Mouse (Mus musculus): Measurements from ENCODE around the gene Kncn.
A peak's percentile ranks its signal among the peaks of the same experiment; 100 is the strongest.

The Kncn gene

DNA sequence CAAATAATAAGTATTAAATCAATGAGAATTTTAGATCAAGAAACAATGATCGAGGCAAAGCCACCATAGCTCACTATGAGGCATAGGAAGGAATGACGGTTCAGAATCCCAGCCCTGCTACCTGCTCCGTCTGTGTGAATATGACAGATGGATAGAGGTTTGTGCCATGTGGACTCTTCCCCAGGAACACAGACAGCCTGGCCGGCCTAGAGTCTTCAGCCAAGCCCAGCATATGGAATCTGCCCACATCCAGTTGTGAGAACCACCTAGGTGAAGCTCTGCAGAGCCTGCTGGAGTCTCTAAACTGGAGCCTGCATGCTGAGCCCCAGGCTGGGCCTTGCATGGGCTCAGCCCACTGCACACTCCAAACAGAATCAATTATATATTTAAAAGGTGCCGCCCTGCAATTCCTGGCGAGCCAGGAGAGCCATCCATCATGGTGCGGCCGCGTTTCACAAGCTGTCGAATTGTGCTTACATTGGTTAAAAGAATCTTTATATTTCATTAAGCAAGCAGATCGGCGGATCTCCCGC lies 47.4 kb downstream of the Kncn start:
- Histone ChIP-seq H3K4me3 (replicated peaks; ENCODE audit: low read length) (peak overlapping the region; percentile 46), H3K36me3 (ENCODE audit: insufficient read depth, low read length) (no peaks in the 10 kb centered on the region), H3K27me3 (ENCODE audit: insufficient read depth, low read length) (peaks cover 92% of the 10 kb centered on the region), H3K4me1 (replicated peaks; ENCODE audit: low read depth, low read length) (peaks cover 19% of the 10 kb centered on the region), H3K9me3 (ENCODE audit: low read length) (0 out of 2 replicates have a peak, but pooled peaks cover 3% of the 10 kb centered on the region)
- no peak for TF ChIP-seq CTCF (conservative IDR thresholded peaks at IDR 0.05; ENCODE audit: low read length)
- TF ChIP-seq NANOG (IDR thresholded peaks at IDR 0.05; ENCODE audit: borderline replicate concordance, low read length): no peak
- no peak for TF ChIP-seq POU5F1 (IDR thresholded peaks at IDR 0.05; ENCODE audit: borderline replicate concordance, low read length)

GRCm38 (mm10) chr4:115935835-115936581 lies 51.8 kb downstream of the Kncn start:
- Histone ChIP-seq H3K36me3 (ENCODE audit: insufficient read depth, low read length) (no peaks in the 10 kb centered on the region), H3K9me3 (ENCODE audit: low read length) (0 out of 2 replicates have a peak, but pooled peaks cover 3% of the 10 kb centered on the region), H3K27me3 (ENCODE audit: insufficient read depth, low read length) (peaks cover 100% of the 10 kb centered on the region), H3K4me1 (replicated peaks; ENCODE audit: low read depth, low read length) (peaks cover 49% of the 10 kb centered on the region), H3K4me3 (replicated peaks; ENCODE audit: low read length) (peak overlapping the region; percentile 44)
- TF ChIP-seq POU5F1 (IDR thresholded peaks at IDR 0.05; ENCODE audit: borderline replicate concordance, low read length) (no peak), CTCF (conservative IDR thresholded peaks at IDR 0.05; ENCODE audit: low read length) (no peak), NANOG (IDR thresholded peaks at IDR 0.05; ENCODE audit: borderline replicate concordance, low read length) (no peak)

DNA sequence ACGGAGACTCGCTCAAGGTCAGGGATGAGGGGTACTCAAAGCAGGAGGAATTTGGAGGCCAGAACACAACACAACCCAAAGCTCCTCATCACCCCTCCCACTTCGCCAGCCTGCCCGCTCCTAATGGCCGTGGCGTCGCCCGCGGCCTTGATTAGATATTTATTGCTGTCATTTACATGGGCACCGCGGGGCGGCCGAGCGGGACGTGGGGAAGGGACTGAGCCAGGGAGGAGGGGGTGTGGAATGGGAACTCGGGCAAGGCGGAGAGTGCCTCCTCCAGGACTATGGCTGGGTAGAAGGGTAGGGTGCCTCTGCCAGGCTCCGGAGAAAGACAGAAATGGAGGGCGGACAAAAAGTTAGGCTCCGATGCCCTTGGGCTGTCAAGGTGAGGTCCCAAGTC lies 52.4 kb downstream of the Kncn start:
- Histone ChIP-seq H3K27me3 (ENCODE audit: insufficient read depth, low read length) (peaks cover 100% of the 10 kb centered on the region), H3K4me1 (replicated peaks; ENCODE audit: low read depth, low read length) (peaks cover 51% of the 10 kb centered on the region), H3K4me3 (replicated peaks; ENCODE audit: low read length) (peak overlapping the region; percentile 44; the same call in 1 of the 2 replicates), H3K9me3 (ENCODE audit: low read length) (0 out of 2 replicates have a peak, but pooled peaks cover 3% of the 10 kb centered on the region), H3K36me3 (ENCODE audit: insufficient read depth, low read length) (no peaks in the 10 kb centered on the region)
- TF ChIP-seq POU5F1 (IDR thresholded peaks at IDR 0.05; ENCODE audit: borderline replicate concordance, low read length) (no peak), CTCF (conservative IDR thresholded peaks at IDR 0.05; ENCODE audit: low read length) (no peak), NANOG (IDR thresholded peaks at IDR 0.05; ENCODE audit: borderline replicate concordance, low read length) (no peak)

- Histone ChIP-seq H3K4me3 (replicated peaks; ENCODE audit: low read length) (peak overlapping the region; percentile 44; the same call in 1 of the 2 replicates), H3K4me1 (replicated peaks; ENCODE audit: low read depth, low read length) (peaks cover 51% of the 10 kb centered on the region), H3K27me3 (ENCODE audit: insufficient read depth, low read length) (peaks cover 100% of the 10 kb centered on the region), H3K9me3 (ENCODE audit: low read length) (0 out of 2 replicates have a peak, but pooled peaks cover 1% of the 10 kb centered on the region), H3K36me3 (ENCODE audit: insufficient read depth, low read length) (no peaks in the 10 kb centered on the region)
- no peak for TF ChIP-seq POU5F1 (IDR thresholded peaks at IDR 0.05; ENCODE audit: borderline replicate concordance, low read length)
- no peak for TF ChIP-seq CTCF (conservative IDR thresholded peaks at IDR 0.05; ENCODE audit: low read length)
- no peak for TF ChIP-seq NANOG (IDR thresholded peaks at IDR 0.05; ENCODE audit: borderline replicate concordance, low read length)
Measured at GRCm38 (mm10) chr4:115937061-115937976, 53.1 kb downstream of the Kncn start.

DNA sequence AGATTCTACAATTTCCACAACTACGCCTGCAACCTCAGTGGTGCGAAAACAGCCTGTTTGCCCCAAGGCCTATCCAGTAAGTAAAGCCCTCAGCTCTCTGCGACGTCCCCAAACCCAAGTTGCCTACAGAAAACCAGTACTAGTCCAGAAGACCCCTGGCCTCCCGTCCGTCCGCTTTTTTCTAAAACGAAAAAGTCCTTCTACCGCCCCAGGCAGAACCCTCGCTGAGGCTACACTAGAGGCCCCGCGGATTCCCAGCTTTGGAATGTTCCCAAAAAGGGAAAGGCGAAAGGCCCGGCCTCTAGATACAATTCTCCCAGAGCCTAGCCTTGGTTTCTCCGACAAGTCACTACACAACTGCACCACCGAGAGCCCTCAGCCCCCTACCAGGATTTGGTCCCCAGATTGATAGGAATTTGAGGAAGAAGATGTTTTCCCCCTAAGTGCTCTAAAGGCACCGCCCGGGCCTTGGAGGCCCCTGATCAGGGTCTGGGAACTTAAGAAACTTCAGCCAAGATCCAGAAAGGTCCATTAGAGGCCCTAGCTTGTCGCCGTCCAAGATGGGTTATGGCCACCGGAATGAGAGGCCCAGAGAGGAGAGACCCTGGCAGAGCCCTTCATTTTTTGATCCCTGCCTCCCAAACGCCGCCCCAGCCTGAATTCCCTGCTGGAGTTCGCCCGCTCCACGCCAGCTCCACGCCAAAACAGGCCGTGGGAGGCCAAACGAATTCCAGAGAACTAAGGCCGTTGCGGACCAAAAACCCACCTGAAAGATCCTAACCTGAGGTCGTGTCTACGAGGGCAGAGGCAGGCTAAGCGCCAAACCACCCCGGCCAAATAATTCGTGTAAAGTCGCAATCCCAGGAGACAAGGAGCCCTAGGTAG lies 54.3 kb downstream of the Kncn start:
- H3K27me3 ChIP-seq (ENCODE audit: insufficient read depth, low read length): peaks cover 100% of the 10 kb centered on the region
- H3K4me3 ChIP-seq (replicated peaks; ENCODE audit: low read length): peak overlapping the region; percentile 75
- no peaks in the 10 kb centered on the region for H3K36me3 ChIP-seq (ENCODE audit: insufficient read depth, low read length)
- TF ChIP-seq POU5F1 (IDR thresholded peaks at IDR 0.05; ENCODE audit: borderline replicate concordance, low read length) (no peak), NANOG (IDR thresholded peaks at IDR 0.05; ENCODE audit: borderline replicate concordance, low read length) (no peak), CTCF (conservative IDR thresholded peaks at IDR 0.05; ENCODE audit: low read length) (no peak)
- no peaks in the 10 kb centered on the region for H3K9me3 ChIP-seq (ENCODE audit: low read length)
- peaks cover 59% of the 10 kb centered on the region for H3K4me1 ChIP-seq (replicated peaks; ENCODE audit: low read depth, low read length)
